In the genomic region with DNA sequence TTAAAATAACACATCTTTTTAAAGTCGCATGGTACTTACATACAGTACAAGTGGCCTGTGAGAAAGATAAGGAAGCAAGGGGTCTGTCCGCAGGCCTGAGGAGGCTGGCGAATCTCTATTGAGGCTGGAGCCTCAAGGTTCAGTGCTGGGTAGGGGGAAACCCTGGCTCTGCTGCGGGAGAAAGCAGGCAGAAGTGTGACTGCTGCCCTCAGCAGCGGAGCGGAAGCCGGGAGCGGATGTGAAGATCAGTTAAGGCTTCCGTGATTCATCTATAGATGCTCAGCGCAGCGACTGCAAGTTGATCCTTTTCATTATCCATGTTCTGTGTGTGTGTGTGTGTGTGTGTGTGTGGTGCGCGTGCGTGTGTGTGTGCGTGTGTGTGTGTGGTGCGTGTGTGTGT, we compare ENCODE assay signal across 8 mouse cellular contexts. TPM values are rescaled to one million over a fixed set of nuclear protein-coding genes. Genes with fewer than 3 reads are reported as not detected.
DNase-seq lines count a peak whose midpoint lies in the region; ATAC-seq and TF ChIP-seq lines count a peak whose summit lies in the region.
"Had no signal": no experiment of that assay in that cellular context is flagged by ENCODE, and none has a peak within 500 bp of the region (broad histone marks: within the 10 kb centered on the region; RNA-seq: fewer than 3 reads in every experiment).

No protein-coding gene starts in this region.

- no peaks in the 10 kb centered on the region for H3K27me3 ChIP-seq in splenic B cell, adult 2 months (ENCODE audit: control insufficient read depth, insufficient read depth, low read length, poor library complexity, severe bottlenecking)

- 52% methylated on average over 16 of the region's 16 CpGs for WGBS in lung, adult 2 months
- WGBS in bone marrow, adult 2 months, result 59% methylated on average over 16 of the region's 16 CpGs

- H3K4me1 ChIP-seq in lung, adult 2 months (ENCODE audit: control insufficient read depth, insufficient read depth, low read length), result no peaks in the 10 kb centered on the region
- no peaks in the 10 kb centered on the region for H3K4me1 ChIP-seq in bone marrow, adult 2 months (ENCODE audit: control insufficient read depth, insufficient read depth, low read length)

- no peak overlapping the region for H3K27ac ChIP-seq in bone marrow, adult 2 months (ENCODE audit: control insufficient read depth, insufficient read depth, low read depth, low read length, poor library complexity)
- no peak overlapping the region for H3K27ac ChIP-seq in layer of hippocampus, adult 2 months

- H3K36me3 ChIP-seq in splenic B cell, adult 2 months (ENCODE audit: control insufficient read depth, insufficient read depth, low read length, poor library complexity, severe bottlenecking), result no peaks in the 10 kb centered on the region

- peak; percentile 90 for ATAC-seq in inflammation-experienced regulatory T-cells, adult 6 months

- no peak for DNase-seq in lung, adult 2 months
- DNase-seq in lung, postnatal 36 days, result no peak
- DNase-seq in splenic B cell, adult 2 months (ENCODE audit: low read depth, low spot score), result peak; percentile 65
- no peak for DNase-seq in layer of hippocampus, adult 2 months (ENCODE audit: low spot score in 2 of 2)
- no peak for DNase-seq in layer of hippocampus, adult 8-10 months (ENCODE audit: low spot score in 2 of 2)
- DNase-seq: kidney, postnatal 25 days had no signal

- peak overlapping the region; percentile 50 for H3K4me3 ChIP-seq in lung, adult 2 months (replicated peaks; ENCODE audit: extremely low read depth, low read depth, low read length)
- peak overlapping the region; percentile 10 for H3K4me3 ChIP-seq in bone marrow, adult 2 months (replicated peaks; ENCODE audit: control insufficient read depth, low read depth, low read length)
- no peak overlapping the region for H3K4me3 ChIP-seq in layer of hippocampus, adult 2 months

- TF ChIP-seq CTCF in lung, adult 2 months (IDR thresholded peaks at IDR 0.05; ENCODE audit: insufficient read depth, low read length), result no peak
- no peak for TF ChIP-seq CTCF in bone marrow, adult 2 months (IDR thresholded peaks at IDR 0.05; ENCODE audit: control insufficient read depth, insufficient read depth, low read length)
- TF ChIP-seq CTCF in layer of hippocampus, adult 2 months (conservative IDR thresholded peaks at IDR 0.05), result no peak

- no peak for TF ChIP-seq POLR2A in lung, adult 2 months (IDR thresholded peaks at IDR 0.05; ENCODE audit: borderline replicate concordance, extremely low read depth, low read depth, low read length)
- no peak for TF ChIP-seq POLR2A in bone marrow, adult 2 months (IDR thresholded peaks at IDR 0.05; ENCODE audit: borderline replicate concordance, control insufficient read depth, low read depth, low read length)

RNA-seq across cellular contexts. Expression of a gene that starts 8.1 kb away (rescaled TPM):
- polyA plus RNA-seq in lung, adult 2 months (2012; rRNA removed), result 6.6 and 12.2 TPM in 2 replicates
- 1.0 and 3.0 TPM in 2 replicates for polyA plus RNA-seq in bone marrow, adult 2 months (2011; ENCODE audit: insufficient read depth, insufficient read length, low replicate concordance, missing spikeins)
- polyA plus RNA-seq in inflammation-experienced regulatory T-cells, adult 6 months (2017; shearing (Covaris generic)), result 1 to 10 TPM; 2.4 to 4.9 (median 3.4) TPM
- total RNA-seq in layer of hippocampus, adult 2 months (2021), result 100 to 1,000 TPM; 167 to 169 TPM
- 100 to 1,000 TPM; 150 to 162 (median 156) TPM for total RNA-seq in layer of hippocampus, adult 8-10 months (2022)

RNA-seq across cellular contexts. Expression of a gene that starts 47.1 kb away (rescaled TPM):
- 33.1 and 40.7 TPM in 2 replicates for polyA plus RNA-seq in lung, adult 2 months (2012; rRNA removed)
- 23.6 and 24.0 TPM in 2 replicates for polyA plus RNA-seq in bone marrow, adult 2 months (2011; ENCODE audit: insufficient read depth, insufficient read length, low replicate concordance, missing spikeins)
- polyA plus RNA-seq in inflammation-experienced regulatory T-cells, adult 6 months (2017; shearing (Covaris generic)), result 10 to 100 TPM; 50.4 to 64.1 (median 53.7) TPM
- 100 to 1,000 TPM; 151 to 158 TPM for total RNA-seq in layer of hippocampus, adult 2 months (2021)
- total RNA-seq in layer of hippocampus, adult 8-10 months (2022), result 100 to 1,000 TPM; 138 to 152 (median 145) TPM
